Mouse (Mus musculus): ENCODE data around the gene F5. TPM values are rescaled to one million over a fixed set of nuclear protein-coding genes. Genes with fewer than 3 reads are reported as not detected.

The F5 gene
- 0.35 TPM for polyA plus RNA-seq (2015; fragmentation: Illumina TruSeq; extraction: RNeasy Lipid Tissue Mini Kit (QIAGEN cat#74804); ENCODE audit: insufficient read depth, low read depth, low replicate concordance)

DNA sequence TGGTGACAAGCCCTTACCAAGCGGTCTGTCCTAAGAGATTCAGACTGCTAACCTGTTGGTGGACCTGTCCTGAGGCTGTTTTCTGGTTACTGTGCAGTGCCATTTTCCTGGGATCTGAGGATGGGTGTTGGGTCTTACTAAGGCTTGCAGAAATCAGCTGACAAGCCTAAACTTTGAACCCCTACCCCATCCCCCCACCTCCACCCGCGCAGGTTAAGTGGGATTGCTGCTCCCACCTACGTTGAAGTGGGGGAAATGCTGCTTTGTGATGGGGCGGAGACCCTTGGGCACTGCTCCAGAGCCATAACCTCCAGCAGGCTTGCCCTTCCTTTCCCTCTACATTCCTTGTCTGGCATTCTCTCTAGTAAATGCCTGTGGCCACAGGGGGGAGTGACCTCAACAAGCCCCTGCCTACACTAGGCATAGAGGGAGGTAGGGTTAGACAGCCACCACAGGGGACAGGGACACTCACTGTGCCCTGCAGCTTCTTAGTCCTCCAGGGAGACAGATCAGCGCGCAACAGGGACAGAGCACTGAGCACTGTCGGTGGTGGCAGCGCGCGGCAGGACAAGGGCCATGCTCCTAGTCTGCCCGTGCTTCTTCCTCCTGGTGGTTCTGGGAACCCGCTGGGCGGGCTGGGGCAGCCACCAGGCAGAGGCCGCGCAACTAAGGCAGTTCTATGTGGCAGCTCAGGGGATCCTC is at the start of gene F5:
Gene F5 (plus strand): TSS at position 452 of the 702 bp plus-strand sequence.

DNA sequence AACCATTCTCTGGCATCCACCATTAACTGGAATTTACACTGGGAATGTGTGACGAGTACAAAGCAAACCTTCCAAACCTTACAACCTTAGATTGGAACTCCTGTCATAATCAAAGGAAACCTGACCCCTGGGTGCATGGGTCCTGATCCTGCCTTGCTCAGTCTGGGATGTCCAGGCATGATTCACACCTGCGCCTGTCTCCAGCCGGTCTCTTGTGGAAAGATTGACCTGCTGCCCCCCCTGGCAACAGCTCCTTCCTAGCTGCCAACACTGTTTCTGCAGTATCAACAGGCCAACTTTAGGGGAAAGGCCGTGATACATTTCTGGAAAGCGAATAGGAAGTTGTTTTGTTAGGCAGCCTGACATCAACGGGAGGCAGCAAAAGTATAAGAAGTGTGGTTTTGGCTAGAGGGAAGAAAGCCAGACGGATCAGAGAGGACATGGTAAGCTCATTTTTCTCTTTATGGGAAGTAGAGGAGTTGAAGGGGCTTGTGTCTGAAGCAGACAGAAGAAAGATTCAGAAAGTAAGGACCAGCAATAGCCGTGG is 36.6 kb upstream of the F5 start, which contains the start of gene Selp:
Gene Selp (plus strand): TSS at position 318 of the 547 bp plus-strand sequence.

DNA sequence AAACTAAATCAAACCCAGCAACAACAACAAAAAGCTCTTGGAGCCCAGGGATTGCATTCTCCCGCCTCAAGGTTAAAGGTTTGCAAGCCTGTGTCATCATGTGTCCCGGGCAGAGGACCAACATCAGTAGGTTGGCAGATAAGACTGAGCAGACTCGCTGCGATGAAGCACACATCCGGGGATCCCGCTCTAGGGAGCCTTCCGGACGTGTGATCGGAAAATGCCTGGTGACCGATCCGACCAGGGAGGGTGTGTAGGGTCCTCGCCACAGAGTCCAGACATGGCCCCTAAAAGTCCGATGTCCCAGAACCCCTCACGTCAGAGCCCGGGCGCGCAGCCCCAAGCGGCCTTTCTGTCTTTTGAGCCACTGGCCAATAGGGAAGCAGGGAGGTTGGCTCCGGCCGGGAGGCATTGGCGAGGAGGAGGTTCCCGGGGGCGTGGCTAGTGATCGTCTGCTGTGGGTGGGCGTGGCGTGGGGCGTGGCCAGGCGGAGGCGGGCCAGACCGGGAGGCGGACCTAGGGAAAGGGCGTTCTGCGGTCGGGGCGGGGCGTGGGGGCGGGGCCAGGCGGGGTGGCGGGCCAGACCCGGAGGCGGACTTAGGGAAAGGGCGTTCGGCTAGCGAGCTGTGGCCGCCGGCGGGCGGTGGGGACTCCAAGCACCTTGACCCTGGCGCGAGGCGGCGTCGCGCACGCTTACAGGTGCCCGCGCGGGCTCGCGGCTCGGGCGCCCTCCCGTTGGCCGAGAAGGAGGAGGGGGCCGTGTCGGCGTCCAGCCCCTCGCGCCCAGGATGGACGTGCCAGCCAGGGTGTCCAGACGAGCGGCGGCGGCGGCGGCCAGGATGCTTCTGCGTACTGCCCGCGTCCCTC is 97.1 kb downstream of the F5 start, which contains the start of gene Slc19a2:
Gene Slc19a2 (plus strand): TSS at position 582 of the 867 bp plus-strand sequence.

Other genes starting within 250 kb of the F5 start
- gene Scyl3, start 222.7 kb upstream of the F5 start, polyA plus RNA-seq (2015; fragmentation: Illumina TruSeq; extraction: RNeasy Lipid Tissue Mini Kit (QIAGEN cat#74804); ENCODE audit: insufficient read depth, low read depth, low replicate concordance) = 6.8 TPM
- gene BC055324, start 157.0 kb upstream of the F5 start, polyA plus RNA-seq (2015; fragmentation: Illumina TruSeq; extraction: RNeasy Lipid Tissue Mini Kit (QIAGEN cat#74804); ENCODE audit: insufficient read depth, low read depth, low replicate concordance) = 1.3 TPM
- gene Mettl18, start 156.9 kb upstream of the F5 start, polyA plus RNA-seq (2015; fragmentation: Illumina TruSeq; extraction: RNeasy Lipid Tissue Mini Kit (QIAGEN cat#74804); ENCODE audit: insufficient read depth, low read depth, low replicate concordance) = 2.6 TPM
- gene Sele, start 103.6 kb upstream of the F5 start, polyA plus RNA-seq (2015; fragmentation: Illumina TruSeq; extraction: RNeasy Lipid Tissue Mini Kit (QIAGEN cat#74804); ENCODE audit: insufficient read depth, low read depth, low replicate concordance) = not detected
- gene Sell, start 89.9 kb upstream of the F5 start, polyA plus RNA-seq (2015; fragmentation: Illumina TruSeq; extraction: RNeasy Lipid Tissue Mini Kit (QIAGEN cat#74804); ENCODE audit: insufficient read depth, low read depth, low replicate concordance) = 0.74 TPM
- gene Selp, start 36.6 kb upstream of the F5 start, polyA plus RNA-seq (2015; fragmentation: Illumina TruSeq; extraction: RNeasy Lipid Tissue Mini Kit (QIAGEN cat#74804); ENCODE audit: insufficient read depth, low read depth, low replicate concordance) = 4.1 TPM
- 5.0 TPM for gene Slc19a2, start 97.2 kb downstream of the F5 start, polyA plus RNA-seq (2015; fragmentation: Illumina TruSeq; extraction: RNeasy Lipid Tissue Mini Kit (QIAGEN cat#74804); ENCODE audit: insufficient read depth, low read depth, low replicate concordance)
- gene Ccdc181, start 123.7 kb downstream of the F5 start, polyA plus RNA-seq (2015; fragmentation: Illumina TruSeq; extraction: RNeasy Lipid Tissue Mini Kit (QIAGEN cat#74804); ENCODE audit: insufficient read depth, low read depth, low replicate concordance) = 4.3 TPM
- gene Nme7, start 152.3 kb downstream of the F5 start, polyA plus RNA-seq (2015; fragmentation: Illumina TruSeq; extraction: RNeasy Lipid Tissue Mini Kit (QIAGEN cat#74804); ENCODE audit: insufficient read depth, low read depth, low replicate concordance) = 1.5 TPM
- gene Blzf1, start 155.7 kb downstream of the F5 start, polyA plus RNA-seq (2015; fragmentation: Illumina TruSeq; extraction: RNeasy Lipid Tissue Mini Kit (QIAGEN cat#74804); ENCODE audit: insufficient read depth, low read depth, low replicate concordance) = 3.6 TPM

Data from pancreas, adult 10 weeks (tissue).